Mouse (Mus musculus): ENCODE results near the gene Sema3f. TPM values are rescaled to one million over a fixed set of nuclear protein-coding genes. Genes with fewer than 3 reads are reported as not detected.

Gene Sema3f
- polyA plus RNA-seq, 1 experiment: 88.1 TPM

- TF ChIP-seq CTCF (IDR thresholded peaks at IDR 0.05; ENCODE audit: borderline replicate concordance, insufficient read depth, low read length): no peak
- no peak for TF ChIP-seq POLR2A (IDR thresholded peaks at IDR 0.05; ENCODE audit: low read depth, low read length)
- Histone ChIP-seq H3K4me1 (ENCODE audit: control insufficient read depth, insufficient read depth, low read length) (0 out of 2 replicates have a peak, but pooled peaks cover 3% of the 10 kb centered on the region), H3K27ac (ENCODE audit: insufficient read depth, low read length) (no peak overlapping the region), H3K4me3 (ENCODE audit: insufficient read depth, low read length) (no peak overlapping the region)
These were observed 25.9 kb upstream of the Sema3f start for GRCm38 (mm10) chr9:107736185-107736485.

GRCm38 (mm10) chr9:107735356-107736184 lies 25.3 kb upstream of the Sema3f start:
- Histone ChIP-seq H3K27ac (ENCODE audit: insufficient read depth, low read length) (no peak overlapping the region), H3K4me3 (ENCODE audit: insufficient read depth, low read length) (no peak overlapping the region), H3K4me1 (ENCODE audit: control insufficient read depth, insufficient read depth, low read length) (0 out of 2 replicates have a peak, but pooled peaks cover 3% of the 10 kb centered on the region)
- TF ChIP-seq CTCF (IDR thresholded peaks at IDR 0.05; ENCODE audit: borderline replicate concordance, insufficient read depth, low read length) (no peak), POLR2A (IDR thresholded peaks at IDR 0.05; ENCODE audit: low read depth, low read length) (no peak)

GRCm38 (mm10) chr9:107734567-107734971 lies 24.3 kb upstream of the Sema3f start:
- Histone ChIP-seq H3K27ac (ENCODE audit: insufficient read depth, low read length) (no peak overlapping the region), H3K4me3 (ENCODE audit: insufficient read depth, low read length) (no peak overlapping the region), H3K4me1 (ENCODE audit: control insufficient read depth, insufficient read depth, low read length) (0 out of 2 replicates have a peak, but pooled peaks cover 3% of the 10 kb centered on the region)
- TF ChIP-seq CTCF (IDR thresholded peaks at IDR 0.05; ENCODE audit: borderline replicate concordance, insufficient read depth, low read length) (no peak), POLR2A (IDR thresholded peaks at IDR 0.05; ENCODE audit: low read depth, low read length) (no peak)

GRCm38 (mm10) chr9:107729709-107730108 lies 19.4 kb upstream of the Sema3f start:
- TF ChIP-seq POLR2A (IDR thresholded peaks at IDR 0.05; ENCODE audit: low read depth, low read length) (no peak), CTCF (IDR thresholded peaks at IDR 0.05; ENCODE audit: borderline replicate concordance, insufficient read depth, low read length) (no peak)
- Histone ChIP-seq H3K4me3 (ENCODE audit: insufficient read depth, low read length) (no peak overlapping the region), H3K27ac (ENCODE audit: insufficient read depth, low read length) (no peak overlapping the region), H3K4me1 (ENCODE audit: control insufficient read depth, insufficient read depth, low read length) (no peaks in the 10 kb centered on the region; the same call in none of the 2 replicates)

GRCm38 (mm10) chr9:107728919-107729670 lies 18.8 kb upstream of the Sema3f start:
- no peak overlapping the region for H3K4me3 ChIP-seq (ENCODE audit: insufficient read depth, low read length)
- TF ChIP-seq POLR2A (IDR thresholded peaks at IDR 0.05; ENCODE audit: low read depth, low read length) (no peak), CTCF (IDR thresholded peaks at IDR 0.05; ENCODE audit: borderline replicate concordance, insufficient read depth, low read length) (no peak)
- no peak overlapping the region for H3K27ac ChIP-seq (ENCODE audit: insufficient read depth, low read length)
- H3K4me1 ChIP-seq (ENCODE audit: control insufficient read depth, insufficient read depth, low read length): peaks cover 5% of the 10 kb centered on the region

- Histone ChIP-seq H3K27ac (ENCODE audit: insufficient read depth, low read length) (no peak overlapping the region), H3K4me1 (ENCODE audit: control insufficient read depth, insufficient read depth, low read length) (peaks cover 5% of the 10 kb centered on the region), H3K4me3 (ENCODE audit: insufficient read depth, low read length) (no peak overlapping the region)
- TF ChIP-seq CTCF (IDR thresholded peaks at IDR 0.05; ENCODE audit: borderline replicate concordance, insufficient read depth, low read length): no peak
- no peak for TF ChIP-seq POLR2A (IDR thresholded peaks at IDR 0.05; ENCODE audit: low read depth, low read length)
These were observed 16.8 kb upstream of the Sema3f start for GRCm38 (mm10) chr9:107727041-107727440.

DNA sequence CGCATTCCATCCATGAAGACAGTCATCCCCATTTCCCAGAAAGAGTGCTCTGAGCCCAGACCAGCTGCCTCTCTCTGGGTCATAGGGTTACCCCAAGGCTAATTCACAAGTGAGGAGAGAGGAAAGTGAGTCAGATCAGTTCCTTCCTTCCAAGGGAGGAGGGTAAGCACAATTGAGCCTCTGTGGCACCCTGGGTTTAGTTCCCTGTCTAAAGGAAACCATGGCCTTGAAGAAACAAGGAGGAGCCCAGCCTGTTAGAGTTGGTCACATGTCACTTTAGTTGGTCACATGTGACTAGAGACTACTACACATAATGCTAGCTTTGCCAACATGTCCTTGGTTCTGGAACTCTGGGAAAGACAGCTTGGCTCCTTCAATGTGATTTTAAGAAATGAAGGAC lies 14.5 kb upstream of the Sema3f start:
- Histone ChIP-seq H3K4me3 (ENCODE audit: insufficient read depth, low read length) (no peak overlapping the region), H3K27ac (ENCODE audit: insufficient read depth, low read length) (no peak overlapping the region), H3K4me1 (ENCODE audit: control insufficient read depth, insufficient read depth, low read length) (peaks cover 5% of the 10 kb centered on the region)
- TF ChIP-seq CTCF (IDR thresholded peaks at IDR 0.05; ENCODE audit: borderline replicate concordance, insufficient read depth, low read length): no peak

- H3K4me1 ChIP-seq (ENCODE audit: control insufficient read depth, insufficient read depth, low read length): peaks cover 5% of the 10 kb centered on the region
- no peak for TF ChIP-seq POLR2A (IDR thresholded peaks at IDR 0.05; ENCODE audit: low read depth, low read length)
- no peak overlapping the region for H3K4me3 ChIP-seq (ENCODE audit: insufficient read depth, low read length)
These were observed 13.7 kb upstream of the Sema3f start for GRCm38 (mm10) chr9:107723794-107724531.

GRCm38 (mm10) chr9:107723292-107723691 lies 13.0 kb upstream of the Sema3f start:
- peaks cover 5% of the 10 kb centered on the region for H3K4me1 ChIP-seq (ENCODE audit: control insufficient read depth, insufficient read depth, low read length)
- TF ChIP-seq POLR2A (IDR thresholded peaks at IDR 0.05; ENCODE audit: low read depth, low read length) (no peak), CTCF (IDR thresholded peaks at IDR 0.05; ENCODE audit: borderline replicate concordance, insufficient read depth, low read length) (no peak)
- H3K4me3 ChIP-seq (ENCODE audit: insufficient read depth, low read length): no peak overlapping the region
- no peak overlapping the region for H3K27ac ChIP-seq (ENCODE audit: insufficient read depth, low read length)

More at GRCm38 (mm10) chr9:107723794-107724531, 13.7 kb upstream of the Sema3f start:
- H3K27ac ChIP-seq (ENCODE audit: insufficient read depth, low read length): no peak overlapping the region
